Mouse (Mus musculus): ENCODE data around the gene Cep112.

GRCm38 (mm10) chr11:108527725-108528363 lies 102.9 kb downstream of the Cep112 start:
- TF ChIP-seq POLR2A (IDR thresholded peaks at IDR 0.05; ENCODE audit: borderline replicate concordance, insufficient read depth, low read length) (no peak), CTCF (IDR thresholded peaks at IDR 0.05; ENCODE audit: borderline replicate concordance, insufficient read depth, low read depth, low read length) (no peak)

Data from cerebellum, adult 2 months (tissue).